ENCODE assay signal across 8 mouse cellular contexts in genomic region chr8:80739155-80739924, GRCm38 (mm10). TPM values are rescaled to one million over a fixed set of nuclear protein-coding genes. Genes with fewer than 3 reads are reported as not detected.
DNase-seq lines count a peak whose midpoint lies in the region; ATAC-seq lines count a peak whose summit lies in the region.
"Not testable (repeated sequence)": the region's sequence is repeated elsewhere in the genome, so short reads cannot be mapped to it uniquely, and the experiment has no call there.

Gene Smarca5 (minus strand): TSS chr8:80739497.

- peak; percentile 89 for ATAC-seq in inflammation-experienced regulatory T-cells, adult 6 months

- H3K36me3 ChIP-seq in megakaryocyte, embryonic 14.5 days (replicated peaks; ENCODE audit: low read length), result peaks cover 19% of the 10 kb centered on the region

- not testable (repeated sequence) for H3K27me3 ChIP-seq in megakaryocyte, embryonic 14.5 days (replicated peaks)

- H3K9me3 ChIP-seq in megakaryocyte, embryonic 14.5 days, result not testable (repeated sequence)

- DNase-seq in adrenal gland, adult (ENCODE audit: inconsistent age in 2 of 2, low spot score in 1 of 2), result peak; percentile 97 to 99
- DNase-seq in embryo, embryonic 10 days (ENCODE audit: low spot score), result peak; percentile 94
- peak; percentile 95 for DNase-seq in gastrocnemius, postnatal 10 days
- peak; percentile 93 to 95 for DNase-seq in left cerebral cortex, adult 9 months (ENCODE audit: low spot score in 2 of 2)
- DNase-seq in right cerebral cortex, adult 2 months (ENCODE audit: low spot score in 2 of 2), result peak; percentile 91
- peak; percentile 86 for DNase-seq in urinary bladder, postnatal 10 days (ENCODE audit: low spot score)

- peak within 1 kb of the TSS; percentile 100 for H3K4me3 ChIP-seq in megakaryocyte, embryonic 14.5 days (replicated peaks)

- peaks cover 38% of the 10 kb centered on the region for H3K4me1 ChIP-seq in megakaryocyte, embryonic 14.5 days

RNA-seq across cellular contexts. Expression of gene Smarca5, which starts in this region (rescaled TPM):
- total RNA-seq in gastrocnemius, postnatal 10 days (2021), result 10 to 100 TPM; 33.0 to 36.1 TPM
- polyA plus RNA-seq in inflammation-experienced regulatory T-cells, adult 6 months (2017; shearing (Covaris generic)), result 10 to 100 TPM; 28.9 to 32.8 (median 29.4) TPM
- 5.1 and 7.4 TPM in 2 replicates for polyA plus RNA-seq in megakaryocyte, embryonic 14.5 days (2012; ENCODE audit: insufficient read depth, low replicate concordance)

Comparison
In these comparisons a context has a peak if more than half of its experiments do, and no peak if none do; other contexts are left out.
1. Peak in every context shown above with its lines: DNase-seq, ATAC-seq and H3K4me3 ChIP-seq.